Mouse (Mus musculus) bone marrow macrophage, adult 2 months (primary cell): ENCODE measurements around the gene Rom1.

Source experiments
- CTCF ChIP-seq: IDR thresholded peaks from 2 replicates; pipeline ENCODE4 v1.5.1; 2012; ENCODE audit warnings: low read depth, mild to moderate bottlenecking, low read length, moderate library complexity
- POLR2A ChIP-seq: IDR thresholded peaks from 2 replicates; pipeline ENCODE4 v1.6.1; 2012; ENCODE audit warnings: mild to moderate bottlenecking, low read depth, low read length, borderline replicate concordance

DNA sequence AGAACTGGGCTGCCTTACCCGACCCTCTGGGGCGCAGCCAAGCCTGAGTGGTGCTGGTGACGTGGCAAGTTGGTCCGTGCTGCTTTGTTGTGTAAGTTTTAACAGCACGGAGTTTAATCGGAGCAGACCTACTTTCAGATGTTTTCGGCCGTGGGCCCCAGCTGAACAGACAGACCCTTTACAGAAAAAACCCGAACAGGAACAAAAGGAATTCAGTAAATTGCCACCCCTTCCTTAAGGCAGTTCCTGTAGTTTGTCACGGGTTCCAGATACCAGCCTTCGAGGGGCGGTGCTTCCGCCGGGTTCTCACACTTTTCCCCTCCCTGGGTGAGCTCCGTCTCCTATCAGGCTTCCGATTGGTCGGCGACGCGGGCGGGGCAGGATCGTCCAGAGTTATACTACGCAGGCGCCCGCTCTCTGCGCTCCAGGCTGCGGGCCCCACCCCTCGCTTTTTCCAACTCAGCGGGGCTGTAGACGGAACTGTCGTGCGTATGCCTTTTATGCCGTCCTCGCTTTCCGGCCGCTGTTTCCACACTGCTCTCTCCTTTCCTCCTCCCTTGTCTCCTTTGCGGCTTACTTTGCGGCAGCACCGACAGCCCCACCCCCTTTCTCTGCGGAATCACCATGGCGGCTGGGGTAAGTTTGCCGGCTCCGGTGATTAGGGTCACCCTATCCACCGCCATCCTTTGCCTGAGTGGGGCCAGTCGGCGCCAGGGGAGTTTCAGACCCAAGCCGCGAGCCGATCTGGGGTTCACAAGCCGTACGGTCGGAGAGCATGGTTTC lies 37.6 kb upstream of the Rom1 start, which contains the start of gene Eef1g:
- TF ChIP-seq CTCF (no peak), POLR2A (no peak)
